Mouse (Mus musculus): ENCODE measurements around the gene Ulk4. TPM values are rescaled to one million over a fixed set of nuclear protein-coding genes. Genes with fewer than 3 reads are reported as not detected.

Gene Ulk4
- polyA plus RNA-seq, 1 experiment from 2014 or later: 153 TPM

- H3K36me3 ChIP-seq (ENCODE audit: control insufficient read depth, insufficient read depth, low read length): no peaks in the 10 kb centered on the region
- no peak overlapping the region for H3K9ac ChIP-seq (ENCODE audit: low read length)
- H3K27me3 ChIP-seq (ENCODE audit: control insufficient read depth, insufficient read depth, low read length): no peaks in the 10 kb centered on the region
- DNase-seq (ENCODE audit: low spot score) (no peak), ATAC-seq (ENCODE audit: insufficient read depth, low FRiP score, low TSS enrichment) (no peak)
- no peak overlapping the region for H3K4me2 ChIP-seq (ENCODE audit: low read depth)
- WGBS: 24% methylated on average over 11 of the region's 11 CpGs
- H3K9me3 ChIP-seq (ENCODE audit: control insufficient read depth, low read length): no peaks in the 10 kb centered on the region
- H3K27ac ChIP-seq (ENCODE audit: low read depth, low read length): no peak overlapping the region
- H3K4me1 ChIP-seq (ENCODE audit: control insufficient read depth, insufficient read depth, low read length): no peaks in the 10 kb centered on the region
- H3K4me3 ChIP-seq (ENCODE audit: low read depth, low read length): no peak overlapping the region
Observed at GRCm38 (mm10) chr9:121107101-121107500, 169.9 kb downstream of the Ulk4 start.

GRCm38 (mm10) chr9:121101516-121101915 lies 175.5 kb downstream of the Ulk4 start:
- H3K9ac ChIP-seq (ENCODE audit: low read length): no peak overlapping the region
- H3K4me1 ChIP-seq (ENCODE audit: control insufficient read depth, insufficient read depth, low read length): no peaks in the 10 kb centered on the region
- DNase-seq (ENCODE audit: low spot score): no peak
- no peaks in the 10 kb centered on the region for H3K27me3 ChIP-seq (ENCODE audit: control insufficient read depth, insufficient read depth, low read length)
- H3K4me3 ChIP-seq (ENCODE audit: low read depth, low read length): no peak overlapping the region
- no peak for ATAC-seq (ENCODE audit: insufficient read depth, low FRiP score, low TSS enrichment)
- 87% methylated on average over 10 of the region's 10 CpGs for WGBS
- no peak overlapping the region for H3K27ac ChIP-seq (ENCODE audit: low read depth, low read length)
- no peak overlapping the region for H3K4me2 ChIP-seq (ENCODE audit: low read depth)
- H3K9me3 ChIP-seq (ENCODE audit: control insufficient read depth, low read length): no peaks in the 10 kb centered on the region
- no peaks in the 10 kb centered on the region for H3K36me3 ChIP-seq (ENCODE audit: control insufficient read depth, insufficient read depth, low read length)

GRCm38 (mm10) chr9:121099453-121099852 lies 177.5 kb downstream of the Ulk4 start:
- no peaks in the 10 kb centered on the region for H3K36me3 ChIP-seq (ENCODE audit: control insufficient read depth, insufficient read depth, low read length)
- ATAC-seq (ENCODE audit: insufficient read depth, low FRiP score, low TSS enrichment) (no peak), DNase-seq (ENCODE audit: low spot score) (no peak)
- H3K4me1 ChIP-seq (ENCODE audit: control insufficient read depth, insufficient read depth, low read length): no peaks in the 10 kb centered on the region
- H3K4me3 ChIP-seq (ENCODE audit: low read depth, low read length): no peak overlapping the region
- H3K27me3 ChIP-seq (ENCODE audit: control insufficient read depth, insufficient read depth, low read length): no peaks in the 10 kb centered on the region
- no peak overlapping the region for H3K27ac ChIP-seq (ENCODE audit: low read depth, low read length)
- H3K9ac ChIP-seq (ENCODE audit: low read length): no peak overlapping the region
- no peak overlapping the region for H3K4me2 ChIP-seq (ENCODE audit: low read depth)
- 90% methylated on average over 10 of the region's 10 CpGs for WGBS
- H3K9me3 ChIP-seq (ENCODE audit: control insufficient read depth, low read length): no peaks in the 10 kb centered on the region

GRCm38 (mm10) chr9:121093760-121094159 lies 183.2 kb downstream of the Ulk4 start:
- ATAC-seq (ENCODE audit: insufficient read depth, low FRiP score, low TSS enrichment): no peak
- no peak overlapping the region for H3K4me2 ChIP-seq (ENCODE audit: low read depth)
- H3K4me1 ChIP-seq (ENCODE audit: control insufficient read depth, insufficient read depth, low read length): no peaks in the 10 kb centered on the region
- H3K36me3 ChIP-seq (ENCODE audit: control insufficient read depth, insufficient read depth, low read length): no peaks in the 10 kb centered on the region
- H3K4me3 ChIP-seq (ENCODE audit: low read depth, low read length): no peak overlapping the region
- 62% methylated on average over 7 of the region's 7 CpGs for WGBS
- no peak for DNase-seq (ENCODE audit: low spot score)
- no peak overlapping the region for H3K9ac ChIP-seq (ENCODE audit: low read length)
- no peaks in the 10 kb centered on the region for H3K27me3 ChIP-seq (ENCODE audit: control insufficient read depth, insufficient read depth, low read length)
- no peaks in the 10 kb centered on the region for H3K9me3 ChIP-seq (ENCODE audit: control insufficient read depth, low read length)
- H3K27ac ChIP-seq (ENCODE audit: low read depth, low read length): no peak overlapping the region

- Histone ChIP-seq H3K9me3 (ENCODE audit: control insufficient read depth, low read length) (no peaks in the 10 kb centered on the region), H3K36me3 (ENCODE audit: control insufficient read depth, insufficient read depth, low read length) (no peaks in the 10 kb centered on the region), H3K27me3 (ENCODE audit: control insufficient read depth, insufficient read depth, low read length) (no peaks in the 10 kb centered on the region), H3K4me2 (ENCODE audit: low read depth) (no peak overlapping the region), H3K9ac (ENCODE audit: low read length) (no peak overlapping the region), H3K27ac (ENCODE audit: low read depth, low read length) (no peak overlapping the region), H3K4me1 (ENCODE audit: control insufficient read depth, insufficient read depth, low read length) (no peaks in the 10 kb centered on the region), H3K4me3 (ENCODE audit: low read depth, low read length) (no peak overlapping the region)
- 87% methylated on average over 5 of the region's 5 CpGs for WGBS
- DNase-seq (ENCODE audit: low spot score) (no peak), ATAC-seq (ENCODE audit: insufficient read depth, low FRiP score, low TSS enrichment) (no peak)
Observed at GRCm38 (mm10) chr9:121092568-121092967, 184.4 kb downstream of the Ulk4 start.

- ATAC-seq (ENCODE audit: insufficient read depth, low FRiP score, low TSS enrichment): no peak
- H3K27ac ChIP-seq (ENCODE audit: low read depth, low read length): no peak overlapping the region
- H3K27me3 ChIP-seq (ENCODE audit: control insufficient read depth, insufficient read depth, low read length): no peaks in the 10 kb centered on the region
- WGBS: 82% methylated on average over 10 of the region's 10 CpGs
- H3K36me3 ChIP-seq (ENCODE audit: control insufficient read depth, insufficient read depth, low read length): no peaks in the 10 kb centered on the region
- H3K4me3 ChIP-seq (ENCODE audit: low read depth, low read length): no peak overlapping the region
- no peak overlapping the region for H3K4me2 ChIP-seq (ENCODE audit: low read depth)
- H3K9ac ChIP-seq (ENCODE audit: low read length): no peak overlapping the region
- no peaks in the 10 kb centered on the region for H3K9me3 ChIP-seq (ENCODE audit: control insufficient read depth, low read length)
- H3K4me1 ChIP-seq (ENCODE audit: control insufficient read depth, insufficient read depth, low read length): no peaks in the 10 kb centered on the region
- DNase-seq (ENCODE audit: low spot score): no peak
Observed at GRCm38 (mm10) chr9:121091016-121091735, 185.8 kb downstream of the Ulk4 start.

GRCm38 (mm10) chr9:121087661-121088060 lies 189.3 kb downstream of the Ulk4 start:
- Histone ChIP-seq H3K4me1 (ENCODE audit: control insufficient read depth, insufficient read depth, low read length) (no peaks in the 10 kb centered on the region), H3K36me3 (ENCODE audit: control insufficient read depth, insufficient read depth, low read length) (no peaks in the 10 kb centered on the region), H3K9ac (ENCODE audit: low read length) (no peak overlapping the region), H3K4me2 (ENCODE audit: low read depth) (no peak overlapping the region), H3K27me3 (ENCODE audit: control insufficient read depth, insufficient read depth, low read length) (no peaks in the 10 kb centered on the region), H3K27ac (ENCODE audit: low read depth, low read length) (no peak overlapping the region), H3K4me3 (ENCODE audit: low read depth, low read length) (no peak overlapping the region), H3K9me3 (ENCODE audit: control insufficient read depth, low read length) (no peaks in the 10 kb centered on the region)
- no peak for DNase-seq (ENCODE audit: low spot score)
- 82% methylated on average over 8 of the region's 8 CpGs for WGBS
- ATAC-seq (ENCODE audit: insufficient read depth, low FRiP score, low TSS enrichment): no peak

- H3K27me3 ChIP-seq (ENCODE audit: control insufficient read depth, insufficient read depth, low read length): no peaks in the 10 kb centered on the region
- H3K4me2 ChIP-seq (ENCODE audit: low read depth): no peak overlapping the region
- H3K9ac ChIP-seq (ENCODE audit: low read length): no peak overlapping the region
- no peak for DNase-seq (ENCODE audit: low spot score)
- no peak overlapping the region for H3K27ac ChIP-seq (ENCODE audit: low read depth, low read length)
- no peaks in the 10 kb centered on the region for H3K4me1 ChIP-seq (ENCODE audit: control insufficient read depth, insufficient read depth, low read length)
- no peak overlapping the region for H3K4me3 ChIP-seq (ENCODE audit: low read depth, low read length)
- H3K9me3 ChIP-seq (ENCODE audit: control insufficient read depth, low read length): no peaks in the 10 kb centered on the region
- 68% methylated on average over 4 of the region's 4 CpGs for WGBS
- H3K36me3 ChIP-seq (ENCODE audit: control insufficient read depth, insufficient read depth, low read length): no peaks in the 10 kb centered on the region
- no peak for ATAC-seq (ENCODE audit: insufficient read depth, low FRiP score, low TSS enrichment)
Observed at GRCm38 (mm10) chr9:121084191-121084590, 192.8 kb downstream of the Ulk4 start.

- no peak overlapping the region for H3K27ac ChIP-seq (ENCODE audit: low read depth, low read length)
- no peak overlapping the region for H3K9ac ChIP-seq (ENCODE audit: low read length)
- WGBS: 88% methylated on average over 3 of the region's 3 CpGs
- no peak for DNase-seq (ENCODE audit: low spot score)
- H3K4me2 ChIP-seq (ENCODE audit: low read depth): no peak overlapping the region
- no peaks in the 10 kb centered on the region for H3K9me3 ChIP-seq (ENCODE audit: control insufficient read depth, low read length)
- H3K4me3 ChIP-seq (ENCODE audit: low read depth, low read length): no peak overlapping the region
- H3K36me3 ChIP-seq (ENCODE audit: control insufficient read depth, insufficient read depth, low read length): no peaks in the 10 kb centered on the region
- ATAC-seq (ENCODE audit: insufficient read depth, low FRiP score, low TSS enrichment): no peak
- peaks cover 6% of the 10 kb centered on the region for H3K4me1 ChIP-seq (ENCODE audit: control insufficient read depth, insufficient read depth, low read length)
- H3K27me3 ChIP-seq (ENCODE audit: control insufficient read depth, insufficient read depth, low read length): no peaks in the 10 kb centered on the region
Observed at GRCm38 (mm10) chr9:121080834-121081233, 196.2 kb downstream of the Ulk4 start.
